Comparison of ENCODE assay signal across 13 mouse cellular contexts in the genomic region with DNA sequence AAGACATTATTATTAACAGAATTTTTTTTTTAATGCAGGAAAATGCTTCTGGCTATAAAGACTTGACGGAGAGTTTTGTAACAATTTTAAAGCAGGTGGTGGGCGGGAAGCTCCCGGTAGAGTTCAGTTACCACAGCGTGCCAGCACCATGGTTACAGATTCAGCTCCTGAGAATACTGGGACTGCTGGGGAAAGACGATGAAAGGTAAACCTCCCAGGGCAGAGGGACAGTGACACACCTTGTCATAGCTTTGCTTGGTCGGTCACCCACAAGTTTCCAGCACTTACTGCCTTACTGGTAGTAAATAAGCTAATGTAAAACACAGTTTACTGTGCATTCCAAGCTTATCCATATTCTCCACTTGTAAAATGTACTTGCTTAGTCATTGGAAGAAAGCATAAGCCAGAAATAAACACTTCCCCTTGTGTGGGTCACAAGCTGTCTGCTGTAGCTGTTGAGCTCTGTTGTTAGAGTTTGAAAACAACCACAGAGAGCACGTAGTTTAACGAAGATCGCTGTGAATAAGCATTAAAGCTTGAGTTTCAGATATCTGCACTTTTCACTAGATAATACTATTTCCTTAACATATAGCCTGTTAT. TPM values are rescaled to one million over a fixed set of nuclear protein-coding genes. Genes with fewer than 3 reads are reported as not detected.
DNase-seq lines count a peak whose midpoint lies in the region.
"Had no signal": no experiment of that assay in that cellular context is flagged by ENCODE, and none has a peak within 500 bp of the region (broad histone marks: within the 10 kb centered on the region; RNA-seq: fewer than 3 reads in every experiment).

No protein-coding gene starts in this region.

- intact Hi-C loops in left cerebral cortex, postnatal 36 days (cut with DNase I) = no loop called here

- peak; percentile 22 for DNase-seq in testis, postnatal 10 days (ENCODE audit: low spot score)
- no peak for DNase-seq in testis, postnatal 14 days (ENCODE audit: low spot score)
- DNase-seq in layer of hippocampus, adult 9-11 months = peak; percentile 50
- DNase-seq in left cerebral cortex, postnatal 36 days (ENCODE audit: low spot score in 2 of 2) = peak; percentile 63
- no peak for DNase-seq in urinary bladder, postnatal 25 days (ENCODE audit: low spot score)
- no peak for DNase-seq in retina, embryonic 14.5 days (ENCODE audit: low spot score)
- DNase-seq in spleen, adult 12 weeks (ENCODE audit: low spot score) = no peak
- DNase-seq: cerebellum, postnatal 10 days; gastrocnemius, postnatal 14 days; kidney, adult 2 months; liver, postnatal 0 days; lung, postnatal 36 days; thymus, postnatal 4 days had no signal

RNA-seq across cellular contexts. Expression of gene Ap4e1, which starts 26.6 kb away (rescaled TPM):
- 10 to 100 TPM; 10.9 to 16.0 TPM for total RNA-seq in left cerebral cortex, postnatal 36 days (2021)

RNA-seq across cellular contexts. Expression of gene Blvra, which starts 35.4 kb away (rescaled TPM):
- 10 to 100 TPM; 27.3 to 28.4 TPM for total RNA-seq in left cerebral cortex, postnatal 36 days (2021)

Comparison
In these comparisons a context has a peak if more than half of its experiments do, and no peak if none do; other contexts are left out.
1. DNase-seq: peak in testis, postnatal 10 days (single experiment), layer of hippocampus, adult 9-11 months (single experiment) and left cerebral cortex, postnatal 36 days (2 of 2); none in testis, postnatal 14 days (single experiment), urinary bladder, postnatal 25 days (single experiment), retina, embryonic 14.5 days (single experiment) and spleen, adult 12 weeks (single experiment).